Mouse (Mus musculus): ENCODE data around the gene Dnajc24. TPM values are rescaled to one million over a fixed set of nuclear protein-coding genes. Genes with fewer than 3 reads are reported as not detected.

Dnajc24 gene
- 1.3 and 2.1 TPM in 2 replicates for polyA plus RNA-seq (2012)

DNA sequence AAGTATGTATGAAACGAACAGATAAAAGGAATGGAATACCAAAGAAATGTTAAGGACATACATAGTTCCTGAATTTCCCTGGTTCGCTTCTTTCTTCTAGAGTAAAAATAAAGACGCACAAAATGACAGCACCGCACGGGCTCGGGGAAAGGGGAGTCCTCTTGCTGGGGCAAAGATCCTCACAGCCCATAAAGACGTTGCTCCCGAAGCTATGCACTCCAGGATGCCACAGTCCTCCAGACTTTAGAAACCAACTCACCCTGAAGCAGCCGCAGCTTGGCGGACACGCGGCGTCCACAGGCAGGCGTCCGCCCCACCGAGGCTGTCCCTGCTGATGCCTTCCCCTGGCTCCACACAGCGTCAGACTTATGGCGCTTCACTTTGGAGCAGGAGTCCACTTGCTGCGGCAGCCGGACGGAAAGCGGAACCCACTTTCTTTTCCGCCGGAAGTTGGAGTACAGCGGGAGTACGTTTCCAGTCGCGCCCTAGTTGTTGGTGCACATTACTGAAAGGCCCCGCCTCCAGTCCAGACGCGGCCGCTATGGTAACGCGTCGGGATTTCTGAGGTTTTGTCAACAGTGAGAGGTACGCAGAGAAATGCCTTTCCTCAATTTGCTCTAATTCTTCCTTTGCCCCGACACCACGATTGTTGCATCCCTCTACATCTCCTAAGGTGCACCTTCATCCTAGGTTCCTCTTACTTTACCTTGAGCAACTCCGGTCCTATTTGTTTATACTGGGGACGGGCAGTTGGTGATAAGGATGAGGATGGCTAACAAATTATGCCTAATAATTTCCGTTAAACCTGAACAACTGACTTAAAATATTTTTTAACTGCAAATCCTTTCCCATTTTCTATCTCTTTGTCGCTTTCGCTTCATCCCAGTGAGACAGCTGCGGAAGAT is at the start of gene Dnajc24:
Gene Dnajc24 (minus strand): TSS at position 715 of the 905 bp plus-strand sequence.
- Histone ChIP-seq H3K4me3 (replicated peaks) (peak within 1 kb of the TSS; percentile 88), H3K27me3 (ENCODE audit: control insufficient read depth) (peaks cover 12% of the 10 kb centered on the region), H3K4me1 (ENCODE audit: control insufficient read depth) (peaks cover 11% of the 10 kb centered on the region), H3K9me3 (ENCODE audit: control insufficient read depth, low read length) (no peaks in the 10 kb centered on the region), H3K36me3 (ENCODE audit: control insufficient read depth) (peaks cover 3% of the 10 kb centered on the region)
- no peak for TF ChIP-seq GATA1 (IDR thresholded peaks at IDR 0.05; ENCODE audit: low read length)
- TF ChIP-seq TAL1 (IDR thresholded peaks at IDR 0.05; ENCODE audit: low read length), result no peak

DNA sequence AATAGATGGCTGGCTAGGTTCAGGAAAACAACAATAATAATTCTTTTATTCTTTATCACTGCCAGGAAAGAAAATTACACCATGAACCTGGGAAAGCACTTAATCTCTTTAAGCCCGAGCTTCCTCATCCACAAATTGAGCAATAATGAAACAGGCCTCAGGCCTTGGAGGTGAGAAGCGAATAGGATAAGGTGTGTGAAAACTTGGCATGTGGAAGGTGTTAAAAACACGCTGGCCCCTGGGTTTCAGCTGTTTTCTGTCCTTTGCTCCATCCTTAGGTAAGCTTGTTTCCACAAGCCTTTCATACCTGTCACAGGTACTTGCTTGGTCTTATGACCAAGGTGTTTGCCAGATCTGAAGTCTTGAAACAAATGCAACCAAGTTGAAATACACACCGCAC is 43.3 kb upstream of the Dnajc24 start:
- TF ChIP-seq GATA1 (IDR thresholded peaks at IDR 0.05; ENCODE audit: low read length), result no peak
- TF ChIP-seq TAL1 (IDR thresholded peaks at IDR 0.05; ENCODE audit: low read length), result no peak
- Histone ChIP-seq H3K4me3 (replicated peaks) (no peak overlapping the region), H3K27me3 (ENCODE audit: control insufficient read depth) (no peaks in the 10 kb centered on the region), H3K4me1 (ENCODE audit: control insufficient read depth) (no peaks in the 10 kb centered on the region), H3K36me3 (ENCODE audit: control insufficient read depth) (no peaks in the 10 kb centered on the region), H3K9me3 (ENCODE audit: control insufficient read depth, low read length) (no peaks in the 10 kb centered on the region)

DNA sequence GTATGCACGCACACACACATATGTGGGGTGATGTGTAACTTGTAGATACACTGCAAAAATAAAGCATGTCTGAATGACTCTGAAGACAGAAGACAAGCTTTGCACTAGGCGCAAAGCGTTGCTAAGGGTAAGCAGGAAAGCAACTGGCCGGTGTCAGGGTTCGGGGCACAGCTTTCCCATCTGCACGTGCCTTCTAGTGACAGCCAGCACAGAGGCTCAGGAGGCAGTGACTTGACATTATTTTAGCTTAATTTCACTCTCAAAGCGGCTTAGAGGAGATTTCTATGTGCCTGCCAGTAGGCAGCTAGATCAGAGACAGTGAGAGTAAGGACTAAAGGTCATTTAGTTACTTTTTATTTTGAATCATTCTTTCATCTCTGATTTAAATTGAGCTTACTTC is 39.1 kb upstream of the Dnajc24 start:
- H3K36me3 ChIP-seq (ENCODE audit: control insufficient read depth), result no peaks in the 10 kb centered on the region
- no peaks in the 10 kb centered on the region for H3K27me3 ChIP-seq (ENCODE audit: control insufficient read depth)
- TF ChIP-seq GATA1 (IDR thresholded peaks at IDR 0.05; ENCODE audit: low read length) (no peak), TAL1 (IDR thresholded peaks at IDR 0.05; ENCODE audit: low read length) (no peak)
- H3K9me3 ChIP-seq (ENCODE audit: control insufficient read depth, low read length), result no peaks in the 10 kb centered on the region
- H3K4me1 ChIP-seq (ENCODE audit: control insufficient read depth), result no peaks in the 10 kb centered on the region
- H3K4me3 ChIP-seq (replicated peaks), result no peak overlapping the region

DNA sequence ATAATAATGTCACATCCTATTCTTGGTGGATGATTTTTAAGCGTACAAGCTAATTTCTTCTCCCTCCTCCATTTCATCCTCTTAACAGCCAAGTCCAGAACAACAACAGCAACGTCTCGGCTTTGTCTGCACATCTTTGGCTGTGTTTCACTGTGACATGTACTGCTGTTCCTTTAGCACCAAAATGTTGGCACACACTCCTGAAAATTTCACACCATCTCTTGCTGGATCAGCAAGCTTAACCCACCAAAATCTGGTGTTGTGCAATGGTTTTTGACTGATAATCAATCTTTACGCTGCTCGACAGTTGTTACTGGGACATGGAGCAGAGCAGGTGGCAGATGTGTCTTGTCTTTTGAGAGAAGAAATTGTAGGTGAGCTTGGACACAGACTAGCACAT is 38.6 kb upstream of the Dnajc24 start:
- Histone ChIP-seq H3K9me3 (ENCODE audit: control insufficient read depth, low read length) (no peaks in the 10 kb centered on the region), H3K36me3 (ENCODE audit: control insufficient read depth) (no peaks in the 10 kb centered on the region), H3K4me3 (replicated peaks) (no peak overlapping the region), H3K4me1 (ENCODE audit: control insufficient read depth) (no peaks in the 10 kb centered on the region), H3K27me3 (ENCODE audit: control insufficient read depth) (no peaks in the 10 kb centered on the region)
- TF ChIP-seq TAL1 (IDR thresholded peaks at IDR 0.05; ENCODE audit: low read length), result no peak
- no peak for TF ChIP-seq GATA1 (IDR thresholded peaks at IDR 0.05; ENCODE audit: low read length)

DNA sequence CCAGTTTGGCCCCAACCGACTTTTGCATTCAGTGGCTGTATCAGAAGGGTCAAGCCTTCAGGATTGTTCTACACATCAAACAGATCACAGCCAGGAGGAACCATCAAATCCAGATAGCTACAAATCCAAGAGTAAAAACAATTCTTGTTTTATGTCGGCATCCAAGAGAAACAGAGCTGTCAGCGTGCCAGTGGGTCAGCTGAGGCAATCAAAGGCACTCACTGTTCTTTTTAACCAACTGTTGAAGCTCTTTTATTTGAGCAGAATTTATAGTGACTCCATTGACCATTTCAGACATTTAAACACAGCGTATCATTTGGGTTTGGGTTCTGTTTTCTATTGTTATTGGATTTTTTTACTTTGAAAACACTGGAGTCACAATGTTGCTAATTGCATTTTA is 34.9 kb upstream of the Dnajc24 start:
- Histone ChIP-seq H3K4me1 (ENCODE audit: control insufficient read depth) (no peaks in the 10 kb centered on the region), H3K4me3 (replicated peaks) (no peak overlapping the region), H3K9me3 (ENCODE audit: control insufficient read depth, low read length) (no peaks in the 10 kb centered on the region), H3K36me3 (ENCODE audit: control insufficient read depth) (no peaks in the 10 kb centered on the region), H3K27me3 (ENCODE audit: control insufficient read depth) (no peaks in the 10 kb centered on the region)
- TF ChIP-seq TAL1 (IDR thresholded peaks at IDR 0.05; ENCODE audit: low read length) (no peak), GATA1 (IDR thresholded peaks at IDR 0.05; ENCODE audit: low read length) (no peak)

DNA sequence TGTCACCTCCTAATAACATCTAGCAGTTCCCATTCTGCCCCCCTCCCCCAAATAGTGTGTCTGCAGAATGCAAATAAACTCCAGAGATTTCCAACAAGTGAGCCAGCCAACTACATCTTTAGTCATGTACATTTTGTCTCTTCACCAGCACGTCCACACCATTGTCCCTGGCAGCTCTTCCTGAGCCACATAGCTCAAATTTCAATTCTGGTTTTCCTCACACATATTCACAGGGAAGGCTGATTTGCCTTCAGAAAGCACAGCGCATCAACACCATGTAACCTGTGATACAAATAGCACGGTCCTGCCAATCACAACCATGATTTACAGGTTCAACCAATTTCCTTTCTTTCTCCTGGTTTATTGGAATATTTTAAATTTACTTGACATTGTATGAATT is 21.5 kb upstream of the Dnajc24 start:
- TF ChIP-seq TAL1 (IDR thresholded peaks at IDR 0.05; ENCODE audit: low read length), result no peak
- no peak for TF ChIP-seq GATA1 (IDR thresholded peaks at IDR 0.05; ENCODE audit: low read length)
- H3K4me3 ChIP-seq (replicated peaks), result no peak overlapping the region
- H3K27me3 ChIP-seq (ENCODE audit: control insufficient read depth), result no peaks in the 10 kb centered on the region
- H3K4me1 ChIP-seq (ENCODE audit: control insufficient read depth), result no peaks in the 10 kb centered on the region
- H3K36me3 ChIP-seq (ENCODE audit: control insufficient read depth), result no peaks in the 10 kb centered on the region
- H3K9me3 ChIP-seq (ENCODE audit: control insufficient read depth, low read length), result no peaks in the 10 kb centered on the region

DNA sequence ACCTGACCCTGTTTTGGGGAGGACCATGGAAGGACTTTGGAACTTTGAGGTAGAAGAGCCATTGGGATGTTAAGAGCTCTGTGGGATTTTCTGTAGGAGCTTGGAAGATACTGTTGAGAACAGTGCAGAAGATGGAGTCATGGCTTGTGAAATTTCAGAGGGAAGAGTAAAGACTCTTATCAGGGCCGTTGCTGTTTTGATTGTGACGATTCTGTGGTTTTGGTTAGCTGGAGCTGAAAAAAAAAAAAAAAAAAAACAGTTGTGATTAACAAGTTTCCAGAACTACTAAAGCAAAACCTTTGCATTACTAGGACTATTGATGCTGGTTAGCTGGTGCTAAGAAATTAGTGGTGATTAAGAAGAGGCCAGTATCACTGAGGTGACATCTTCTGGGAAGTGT is 5.1 kb upstream of the Dnajc24 start:
- no peak overlapping the region for H3K4me3 ChIP-seq (replicated peaks)
- TF ChIP-seq GATA1 (IDR thresholded peaks at IDR 0.05; ENCODE audit: low read length) (no peak), TAL1 (IDR thresholded peaks at IDR 0.05; ENCODE audit: low read length) (no peak)

DNA sequence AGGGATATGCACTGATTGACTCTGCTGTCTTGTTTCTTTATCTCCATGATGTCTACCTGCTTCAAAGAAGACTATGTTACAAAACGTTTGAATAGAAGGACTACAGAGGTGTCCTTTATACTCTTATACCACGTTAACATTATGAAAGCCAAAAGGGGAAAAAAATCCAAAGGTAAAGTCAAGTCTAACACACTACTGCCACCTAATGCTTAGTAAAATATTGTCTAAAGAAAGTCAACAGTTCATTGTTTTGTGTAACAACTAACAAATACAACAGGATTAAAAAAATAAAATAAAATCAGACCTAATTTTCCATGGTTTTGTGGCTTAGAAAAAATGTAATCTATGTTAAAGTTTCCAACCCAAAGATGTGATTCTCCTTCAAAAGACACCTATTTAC is 15.3 kb downstream of the Dnajc24 start:
- H3K27me3 ChIP-seq (ENCODE audit: control insufficient read depth), result no peaks in the 10 kb centered on the region
- H3K9me3 ChIP-seq (ENCODE audit: control insufficient read depth, low read length), result no peaks in the 10 kb centered on the region
- no peaks in the 10 kb centered on the region for H3K36me3 ChIP-seq (ENCODE audit: control insufficient read depth)
- TF ChIP-seq GATA1 (IDR thresholded peaks at IDR 0.05; ENCODE audit: low read length) (no peak), TAL1 (IDR thresholded peaks at IDR 0.05; ENCODE audit: low read length) (no peak)
- no peak overlapping the region for H3K4me3 ChIP-seq (replicated peaks)
- no peaks in the 10 kb centered on the region for H3K4me1 ChIP-seq (ENCODE audit: control insufficient read depth)

More for the DNA sequence above, 5.1 kb upstream of the Dnajc24 start:
- Histone ChIP-seq H3K4me1 (ENCODE audit: control insufficient read depth) (peaks cover 3% of the 10 kb centered on the region), H3K36me3 (ENCODE audit: control insufficient read depth) (no peaks in the 10 kb centered on the region), H3K27me3 (ENCODE audit: control insufficient read depth) (peaks cover 14% of the 10 kb centered on the region), H3K9me3 (ENCODE audit: control insufficient read depth, low read length) (no peaks in the 10 kb centered on the region)

DNA sequence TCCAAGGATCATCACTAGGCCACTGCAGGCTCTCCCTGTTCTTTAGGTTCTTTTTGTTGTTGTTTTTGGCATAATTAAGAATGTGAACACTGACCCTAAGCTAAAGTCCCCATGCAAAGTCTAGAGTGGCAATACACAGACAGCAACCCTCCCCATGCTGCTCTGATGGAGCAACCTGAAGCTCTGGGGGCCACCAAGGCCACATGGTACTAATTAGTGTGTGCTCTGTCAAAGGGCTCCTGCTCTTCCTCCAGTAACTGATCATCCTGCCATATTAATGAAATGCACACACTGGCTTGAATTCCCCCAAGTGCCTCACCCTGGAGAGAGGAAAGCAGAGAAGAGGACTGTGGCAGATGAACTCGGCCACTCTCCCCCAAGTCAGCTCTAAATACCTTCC is 16.2 kb downstream of the Dnajc24 start:
- H3K27me3 ChIP-seq (ENCODE audit: control insufficient read depth), result no peaks in the 10 kb centered on the region
- no peaks in the 10 kb centered on the region for H3K36me3 ChIP-seq (ENCODE audit: control insufficient read depth)
- TF ChIP-seq GATA1 (IDR thresholded peaks at IDR 0.05; ENCODE audit: low read length) (no peak), TAL1 (IDR thresholded peaks at IDR 0.05; ENCODE audit: low read length) (no peak)
- H3K4me3 ChIP-seq (replicated peaks), result no peak overlapping the region
- no peaks in the 10 kb centered on the region for H3K9me3 ChIP-seq (ENCODE audit: control insufficient read depth, low read length)
- no peaks in the 10 kb centered on the region for H3K4me1 ChIP-seq (ENCODE audit: control insufficient read depth)
